Comparison of ENCODE assay signal across 20 mouse cellular contexts in genomic region chr10:108448421-108448820, GRCm38 (mm10).
DNase-seq lines count a peak whose midpoint lies in the region; ATAC-seq and TF ChIP-seq lines count a peak whose summit lies in the region.
"Had no signal": no experiment of that assay in that cellular context is flagged by ENCODE, and none has a peak within 500 bp of the region (broad histone marks: within the 10 kb centered on the region; RNA-seq: fewer than 3 reads in every experiment).

No protein-coding gene starts in this region.

- no peak for TF ChIP-seq EP300 in stomach, postnatal 0 days (optimal IDR thresholded peaks at IDR 0.05)

- H3K27me3 ChIP-seq in heart, embryonic 11.5 days (ENCODE audit: control insufficient read depth, insufficient read depth, low read length) = no peaks in the 10 kb centered on the region
- no peaks in the 10 kb centered on the region for H3K27me3 ChIP-seq in kidney, embryonic 14.5 days (ENCODE audit: control insufficient read depth, insufficient read depth, low read length)
- H3K27me3 ChIP-seq in lung, embryonic 15.5 days = no peaks in the 10 kb centered on the region
- no peaks in the 10 kb centered on the region for H3K27me3 ChIP-seq in stomach, postnatal 0 days (ENCODE audit: control insufficient read depth, insufficient read depth, low read length)
- H3K27me3 ChIP-seq: embryonic facial prominence, embryonic 13.5 days; limb, embryonic 13.5 days had no signal

- 57% methylated on average over 11 of the region's 11 CpGs for WGBS in heart, embryonic 11.5 days (ENCODE audit: insufficient replicate concordance)
- 83% methylated on average over 11 of the region's 11 CpGs for WGBS in kidney, embryonic 14.5 days
- WGBS in lung, embryonic 15.5 days = 44% methylated on average over 11 of the region's 11 CpGs
- 62% methylated on average over 11 of the region's 11 CpGs for WGBS in stomach, postnatal 0 days

- H3K9ac ChIP-seq in heart, embryonic 11.5 days (ENCODE audit: low read depth, low read length) = no peak overlapping the region
- H3K9ac ChIP-seq in kidney, embryonic 14.5 days (ENCODE audit: low read depth, low read length) = no peak overlapping the region
- H3K9ac ChIP-seq in lung, embryonic 15.5 days = no peak overlapping the region
- no peak overlapping the region for H3K9ac ChIP-seq in stomach, postnatal 0 days (ENCODE audit: low read length)
- H3K9ac ChIP-seq: embryonic facial prominence, embryonic 13.5 days; limb, embryonic 13.5 days; neural tube, embryonic 13.5 days had no signal

- no peak for ATAC-seq in heart, embryonic 11.5 days (replicated peaks; ENCODE audit: insufficient number of reproducible peaks, low FRiP score, low TSS enrichment)
- ATAC-seq in kidney, embryonic 14.5 days (ENCODE audit: low FRiP score, low TSS enrichment) = no peak
- peak; percentile 47; the same call in 1 of the 2 replicates for ATAC-seq in lung, embryonic 15.5 days (ENCODE audit: borderline replicate concordance, extremely low read depth, low FRiP score, low TSS enrichment)
- ATAC-seq in stomach, postnatal 0 days (ENCODE audit: low FRiP score, low TSS enrichment) = peak; percentile 38; the same call in 1 of the 2 replicates
- ATAC-seq: activated CD4-positive, CD25-positive, alpha-beta regulatory T cell, adult 4 months; forebrain, embryonic 16.5 days had no signal

- TF ChIP-seq CTCF in stomach, postnatal 0 days (IDR thresholded peaks at IDR 0.05; ENCODE audit: low read depth) = no peak

- H3K4me1 ChIP-seq in heart, embryonic 11.5 days (ENCODE audit: control insufficient read depth, insufficient read depth, low read length) = peaks cover 26% of the 10 kb centered on the region
- peaks cover 14% of the 10 kb centered on the region for H3K4me1 ChIP-seq in kidney, embryonic 14.5 days (ENCODE audit: control insufficient read depth, insufficient read depth, low read length)
- H3K4me1 ChIP-seq in lung, embryonic 15.5 days = peaks cover 45% of the 10 kb centered on the region
- peaks cover 6% of the 10 kb centered on the region; the same call in 1 of the 2 replicates for H3K4me1 ChIP-seq in stomach, postnatal 0 days (replicated peaks; ENCODE audit: control insufficient read depth, insufficient read depth)

- H3K4me2 ChIP-seq in heart, embryonic 11.5 days = no peak overlapping the region
- no peak overlapping the region for H3K4me2 ChIP-seq in kidney, embryonic 14.5 days (replicated peaks; ENCODE audit: low read depth, low read length)
- 0 out of 2 replicates have a peak overlapping the region, but pooled peaks have one; percentile 69 for H3K4me2 ChIP-seq in lung, embryonic 15.5 days
- no peak overlapping the region for H3K4me2 ChIP-seq in stomach, postnatal 0 days (replicated peaks; ENCODE audit: low read depth)
- H3K4me2 ChIP-seq: embryonic facial prominence, embryonic 13.5 days; limb, embryonic 13.5 days; neural tube, embryonic 13.5 days had no signal

- no peak overlapping the region for H3K4me3 ChIP-seq in heart, embryonic 11.5 days (ENCODE audit: low read depth, low read length)
- H3K4me3 ChIP-seq in kidney, embryonic 14.5 days (ENCODE audit: low read length) = no peak overlapping the region
- no peak overlapping the region for H3K4me3 ChIP-seq in lung, embryonic 15.5 days
- H3K4me3 ChIP-seq in stomach, postnatal 0 days (ENCODE audit: low read depth, low read length) = no peak overlapping the region
- H3K4me3 ChIP-seq: embryonic facial prominence, embryonic 13.5 days; gastrocnemius, adult 2 months; heart, adult 2 months; hindbrain, embryonic 10.5 days; limb, embryonic 13.5 days; midbrain, embryonic 10.5 days; neural tube, embryonic 13.5 days had no signal

- no peaks in the 10 kb centered on the region for H3K36me3 ChIP-seq in heart, embryonic 11.5 days (ENCODE audit: control insufficient read depth, insufficient read depth, low read length)
- no peaks in the 10 kb centered on the region for H3K36me3 ChIP-seq in kidney, embryonic 14.5 days (ENCODE audit: control insufficient read depth, insufficient read depth, low read length)
- H3K36me3 ChIP-seq in lung, embryonic 15.5 days = no peaks in the 10 kb centered on the region
- H3K36me3 ChIP-seq in stomach, postnatal 0 days (ENCODE audit: control insufficient read depth, insufficient read depth, low read length) = no peaks in the 10 kb centered on the region
- H3K36me3 ChIP-seq: embryonic facial prominence, embryonic 13.5 days; hindbrain, embryonic 10.5 days; limb, embryonic 13.5 days; midbrain, embryonic 10.5 days; neural tube, embryonic 13.5 days had no signal

- peak; percentile 92 for DNase-seq in heart, adult 11 months
- DNase-seq in kidney, postnatal 14 days = peak; percentile 22
- DNase-seq in stomach, postnatal 0 days (ENCODE audit: low spot score) = no peak
- DNase-seq in spleen, postnatal 4 days (ENCODE audit: low spot score in 2 of 2) = no peak
- no peak for DNase-seq in ovary, postnatal 14 days (ENCODE audit: low spot score)
- DNase-seq: cerebellum, adult 9-10 months; gastrocnemius, adult 2 months; kidney, postnatal 36 days; thymus, postnatal 4 days had no signal

- no peak overlapping the region for H3K27ac ChIP-seq in heart, embryonic 11.5 days (ENCODE audit: low read depth, low read length)
- H3K27ac ChIP-seq in kidney, embryonic 14.5 days (ENCODE audit: low read depth, low read length) = no peak overlapping the region
- H3K27ac ChIP-seq in lung, embryonic 15.5 days = no peak overlapping the region
- H3K27ac ChIP-seq in stomach, postnatal 0 days (replicated peaks) = no peak overlapping the region
- H3K27ac ChIP-seq: embryonic facial prominence, embryonic 13.5 days; gastrocnemius, adult 2 months; heart, adult 2 months; hindbrain, embryonic 10.5 days; limb, embryonic 13.5 days; midbrain, embryonic 10.5 days; neural tube, embryonic 13.5 days had no signal

- no peaks in the 10 kb centered on the region for H3K9me3 ChIP-seq in heart, embryonic 11.5 days (replicated peaks; ENCODE audit: control insufficient read depth, low read length)
- no peaks in the 10 kb centered on the region; the same call in 1 of the 2 replicates for H3K9me3 ChIP-seq in kidney, embryonic 14.5 days (ENCODE audit: control insufficient read depth, low read length)
- no peaks in the 10 kb centered on the region for H3K9me3 ChIP-seq in lung, embryonic 15.5 days
- no peaks in the 10 kb centered on the region for H3K9me3 ChIP-seq in stomach, postnatal 0 days (ENCODE audit: control insufficient read depth, low read length)
- H3K9me3 ChIP-seq: embryonic facial prominence, embryonic 13.5 days; hindbrain, embryonic 10.5 days; limb, embryonic 13.5 days; midbrain, embryonic 10.5 days; neural tube, embryonic 13.5 days had no signal

Comparison
In these comparisons a context has a peak if more than half of its experiments do, and no peak if none do; other contexts are left out.
1. DNase-seq: peak in heart, adult 11 months (single experiment) and kidney, postnatal 14 days (single experiment); none in stomach, postnatal 0 days (single experiment), spleen, postnatal 4 days (0 of 2) and ovary, postnatal 14 days (single experiment).
2. ATAC-seq: peak in lung, embryonic 15.5 days (single experiment) and stomach, postnatal 0 days (single experiment); none in heart, embryonic 11.5 days (single experiment) and kidney, embryonic 14.5 days (single experiment).